Mouse (Mus musculus) neural tube, embryonic 14.5 days (tissue): ENCODE measurements around the gene Dlx4. TPM values are rescaled to one million over a fixed set of nuclear protein-coding genes. Genes with fewer than 3 reads are reported as not detected.
A peak's percentile ranks its signal among the peaks of the same experiment; 100 is the strongest.

Experiments used
- ATAC-seq: fragments of 200-750 bp; cut with Nextera tagmentation; 2 replicates; pipeline ENCODE4 v1.8.0; 2017; ENCODE audit warnings: low read depth, mild to moderate bottlenecking, moderate TSS enrichment, moderate library complexity
- H3K27ac ChIP-seq: fragments of 300-500 bp; sonication (generic); 2 replicates; pipeline ENCODE4 v1.5.1; 2014; ENCODE audit warnings: low read depth, mild to moderate bottlenecking, control low read depth, low read length, moderate library complexity, mixed read lengths
- H3K27me3 ChIP-seq: fragments of 300-500 bp; sonication (generic); 2 replicates; pipeline ENCODE4 v1.6.1; 2014; ENCODE audit warnings: low read length; ENCODE audit not compliant: control insufficient read depth, insufficient read depth
- H3K36me3 ChIP-seq: fragments of 300-500 bp; sonication (generic); 2 replicates; pipeline ENCODE4 v1.6.1; 2014; ENCODE audit warnings: low read length, mixed read lengths; ENCODE audit not compliant: control insufficient read depth, insufficient read depth
- H3K4me1 ChIP-seq: fragments of 300-500 bp; sonication (generic); 2 replicates; pipeline ENCODE4 v1.6.1; 2014; ENCODE audit warnings: low read length; ENCODE audit not compliant: control insufficient read depth, insufficient read depth
- H3K4me2 ChIP-seq: fragments of 300-500 bp; sonication (generic); 2 replicates; pipeline ENCODE4 v1.6.1; 2014; ENCODE audit warnings: mild to moderate bottlenecking, low read depth, low read length, control low read depth
- H3K4me3 ChIP-seq: fragments of 300-500 bp; sonication (generic); 2 replicates; pipeline ENCODE4 v1.5.1; 2014; ENCODE audit warnings: low read depth, low read length, control low read depth, mixed read lengths
- H3K9ac ChIP-seq: fragments of 300-500 bp; sonication (generic); replicated peaks from 2 replicates; pipeline ENCODE4 v1.6.1; 2014; ENCODE audit warnings: low read depth, mild to moderate bottlenecking, control low read depth, low read length, mixed read lengths
- H3K9me3 ChIP-seq: fragments of 300-500 bp; sonication (generic); 2 replicates; pipeline ENCODE4 v1.6.1; 2016; ENCODE audit warnings: low read length; ENCODE audit not compliant: control insufficient read depth
- WGBS: fragments of 180-500 bp; shearing (Covaris S2); extraction: QIAGEN DNeasy Blood & Tissue Kit; methylation state at CpG from one replicate; pipeline ENCODE4 v1.1.7; 2014; 5-methylcytosine and 5-hydroxymethylcytosine counted together
- polyA plus RNA-seq: library from polyadenylated mRNA; unstranded; fragments of >200 nt; fragmentation: Nextera tagmentation; extraction: Ambion mirVana; gene quantifications from 2 replicates; pipeline ENCODE4 v1.2.1, GENCODE M21; 2014

Gene Dlx4
- polyA plus RNA-seq = not detected in 2 replicates

GRCm38 (mm10) chr11:95145851-95146403 is at the start of gene Dlx4:
Gene Dlx4, minus strand, starts transcription at chr11:95146263.
- peak within 1 kb of the TSS; percentile 51 for H3K4me2 ChIP-seq
- no peak within 1 kb of the TSS for H3K9ac ChIP-seq
- 0 out of 2 replicates have a peak, but pooled peaks have one; percentile 31 for ATAC-seq
- H3K27ac ChIP-seq = no peak within 1 kb of the TSS
- H3K36me3 ChIP-seq = no peaks in the 10 kb centered on the region
- peak within 1 kb of the TSS; percentile 23 for H3K4me3 ChIP-seq
- WGBS = 1% methylated on average over 39 of the region's 48 CpGs
- H3K9me3 ChIP-seq = no peaks in the 10 kb centered on the region
- H3K27me3 ChIP-seq = peaks cover 74% of the 10 kb centered on the region
- peaks cover 14% of the 10 kb centered on the region; the same call in 1 of the 2 replicates for H3K4me1 ChIP-seq

GRCm38 (mm10) chr11:95189863-95190262 is 43.8 kb upstream of the Dlx4 start:
- ATAC-seq = no peak
- Histone ChIP-seq H3K4me1 (no peaks in the 10 kb centered on the region), H3K27me3 (no peaks in the 10 kb centered on the region)

GRCm38 (mm10) chr11:95186826-95187225 is 40.8 kb upstream of the Dlx4 start:
- H3K4me3 ChIP-seq = no peak overlapping the region
- no peak for ATAC-seq
- no peaks in the 10 kb centered on the region for H3K4me1 ChIP-seq
- H3K27ac ChIP-seq = no peak overlapping the region
- no peaks in the 10 kb centered on the region for H3K9me3 ChIP-seq
- no peak overlapping the region for H3K9ac ChIP-seq
- no peaks in the 10 kb centered on the region for H3K27me3 ChIP-seq
- H3K36me3 ChIP-seq = no peaks in the 10 kb centered on the region
- WGBS = 93% methylated on average over 7 of the region's 7 CpGs
- no peak overlapping the region for H3K4me2 ChIP-seq

More at GRCm38 (mm10) chr11:95189863-95190262, 43.8 kb upstream of the Dlx4 start:
- H3K36me3 ChIP-seq = no peaks in the 10 kb centered on the region
- no peaks in the 10 kb centered on the region for H3K9me3 ChIP-seq
- H3K4me3 ChIP-seq = no peak overlapping the region
- H3K27ac ChIP-seq = no peak overlapping the region
- WGBS = 54% methylated on average over 11 of the region's 11 CpGs
- no peak overlapping the region for H3K9ac ChIP-seq
- no peak overlapping the region for H3K4me2 ChIP-seq

GRCm38 (mm10) chr11:95185700-95186099 is 39.6 kb upstream of the Dlx4 start:
- Histone ChIP-seq H3K27me3 (no peaks in the 10 kb centered on the region), H3K4me3 (no peak overlapping the region), H3K4me1 (no peaks in the 10 kb centered on the region), H3K9me3 (no peaks in the 10 kb centered on the region), H3K9ac (no peak overlapping the region), H3K36me3 (no peaks in the 10 kb centered on the region), H3K4me2 (no peak overlapping the region), H3K27ac (no peak overlapping the region)
- ATAC-seq = no peak
- 11% methylated on average over 11 of the region's 11 CpGs for WGBS

- H3K4me3 ChIP-seq = no peak overlapping the region
- H3K27me3 ChIP-seq = no peaks in the 10 kb centered on the region
- H3K4me1 ChIP-seq = no peaks in the 10 kb centered on the region
- no peak overlapping the region for H3K27ac ChIP-seq
- H3K9me3 ChIP-seq = no peaks in the 10 kb centered on the region
- no peak for ATAC-seq
- H3K9ac ChIP-seq = no peak overlapping the region
- H3K36me3 ChIP-seq = no peaks in the 10 kb centered on the region
- WGBS = 39% methylated on average over 5 of the region's 5 CpGs
- no peak overlapping the region for H3K4me2 ChIP-seq
Measured at GRCm38 (mm10) chr11:95184561-95184960, 38.5 kb upstream of the Dlx4 start.

GRCm38 (mm10) chr11:95179311-95179710 is 33.2 kb upstream of the Dlx4 start:
- ATAC-seq = no peak
- H3K36me3 ChIP-seq = no peaks in the 10 kb centered on the region
- H3K4me3 ChIP-seq = no peak overlapping the region
- WGBS = 71% methylated on average over 12 of the region's 12 CpGs
- no peak overlapping the region for H3K4me2 ChIP-seq
- no peak overlapping the region for H3K9ac ChIP-seq
- H3K27me3 ChIP-seq = no peaks in the 10 kb centered on the region
- H3K27ac ChIP-seq = no peak overlapping the region
- H3K9me3 ChIP-seq = no peaks in the 10 kb centered on the region
- no peaks in the 10 kb centered on the region for H3K4me1 ChIP-seq

GRCm38 (mm10) chr11:95165857-95166256 is 19.8 kb upstream of the Dlx4 start:
- no peak for ATAC-seq
- Histone ChIP-seq H3K9ac (no peak overlapping the region), H3K9me3 (no peaks in the 10 kb centered on the region), H3K4me3 (no peak overlapping the region), H3K27ac (no peak overlapping the region), H3K4me2 (no peak overlapping the region), H3K27me3 (no peaks in the 10 kb centered on the region), H3K36me3 (no peaks in the 10 kb centered on the region), H3K4me1 (no peaks in the 10 kb centered on the region)
- 79% methylated on average over 5 of the region's 5 CpGs for WGBS

- WGBS = 62% methylated on average over 4 of the region's 4 CpGs
Measured at GRCm38 (mm10) chr11:95161708-95162107, 15.6 kb upstream of the Dlx4 start.

GRCm38 (mm10) chr11:95160693-95161092 is 14.6 kb upstream of the Dlx4 start:
- H3K4me2 ChIP-seq = no peak overlapping the region
- H3K9ac ChIP-seq = no peak overlapping the region
- no peaks in the 10 kb centered on the region for H3K9me3 ChIP-seq
- WGBS = 50% methylated on average over 7 of the region's 7 CpGs
- H3K36me3 ChIP-seq = no peaks in the 10 kb centered on the region
- no peak overlapping the region for H3K27ac ChIP-seq
- no peaks in the 10 kb centered on the region for H3K27me3 ChIP-seq
- no peak for ATAC-seq
- H3K4me3 ChIP-seq = no peak overlapping the region
- no peaks in the 10 kb centered on the region for H3K4me1 ChIP-seq

More at GRCm38 (mm10) chr11:95161708-95162107, 15.6 kb upstream of the Dlx4 start:
- Histone ChIP-seq H3K9me3 (no peaks in the 10 kb centered on the region), H3K27me3 (no peaks in the 10 kb centered on the region), H3K36me3 (no peaks in the 10 kb centered on the region), H3K4me2 (no peak overlapping the region), H3K27ac (no peak overlapping the region), H3K9ac (no peak overlapping the region), H3K4me1 (no peaks in the 10 kb centered on the region), H3K4me3 (no peak overlapping the region)
- no peak for ATAC-seq
